Mouse (Mus musculus) heart, postnatal 0 days (tissue): ENCODE measurements at regions not wholly inside any gene's neighbourhood (a gene's known extent, or its start where the extent isn't known, plus 50 kb on each side); places are given as distances from the start of the nearest gene placed in this dataset.

Source experiments
- CTCF ChIP-seq: IDR thresholded peaks from 2 replicates; pipeline ENCODE4 v1.5.1; 2016; ENCODE audit warnings: antibody characterized with exemption, control low read depth, low read depth
- EP300 ChIP-seq: IDR thresholded peaks from 2 replicates; pipeline ENCODE4 v1.6.1; 2016; ENCODE audit warnings: antibody characterized with exemption, low read depth

GRCm38 (mm10) chr4:69677315-69677714 lies 723.1 kb upstream of the Brinp1 start:
- TF ChIP-seq CTCF (no peak), EP300 (no peak)
